Mouse (Mus musculus) forebrain, postnatal 0 days (tissue): ENCODE measurements around the gene Sirt4. TPM values are rescaled to one million over a fixed set of nuclear protein-coding genes. Genes with fewer than 3 reads are reported as not detected.
"Not testable (repeated sequence)": the region's sequence is repeated elsewhere in the genome, so short reads cannot be mapped to it uniquely, and the experiment has no call there.

ENCODE experiments used
- ATAC-seq: fragments of 200-750 bp; cut with Nextera tagmentation; 2 replicates; pipeline ENCODE4 v1.8.0; 2017; ENCODE audit warnings: mild to moderate bottlenecking, moderate library complexity
- DNase-seq: peaks from one replicate; pipeline ENCODE4 v3.0.0-alpha.2; 2015
- H3K27ac ChIP-seq: fragments of 300-500 bp; sonication (generic); 2 replicates; pipeline ENCODE4 v1.5.1; 2014; ENCODE audit warnings: low read depth, mild to moderate bottlenecking, antibody characterized with exemption, low read length, moderate library complexity, mixed read lengths
- H3K27me3 ChIP-seq: fragments of 300-500 bp; sonication (generic); 2 replicates; pipeline ENCODE4 v1.6.1; 2014; ENCODE audit warnings: mild to moderate bottlenecking, low read length, mixed read lengths; ENCODE audit not compliant: insufficient read depth
- H3K36me3 ChIP-seq: fragments of 300-500 bp; sonication (generic); 2 replicates; pipeline ENCODE4 v1.6.1; 2014; ENCODE audit warnings: mild to moderate bottlenecking, moderate library complexity; ENCODE audit not compliant: insufficient read depth
- H3K4me1 ChIP-seq: fragments of 300-500 bp; sonication (generic); 2 replicates; pipeline ENCODE4 v1.6.1; 2014; ENCODE audit warnings: antibody characterized with exemption; ENCODE audit not compliant: insufficient read depth
- H3K4me2 ChIP-seq: fragments of 300-500 bp; sonication (generic); 2 replicates; pipeline ENCODE4 v1.6.1; 2014; ENCODE audit warnings: low read depth, mild to moderate bottlenecking, moderate library complexity
- H3K4me3 ChIP-seq: fragments of 300-500 bp; sonication (generic); 2 replicates; pipeline ENCODE4 v1.5.1; 2014; ENCODE audit warnings: low read depth, low read length, mixed read lengths
- H3K9ac ChIP-seq: fragments of 300-500 bp; sonication (generic); 2 replicates; pipeline ENCODE4 v1.6.1; 2014; ENCODE audit warnings: mild to moderate bottlenecking
- H3K9me3 ChIP-seq: fragments of 300-500 bp; sonication (generic); 2 replicates; pipeline ENCODE4 v1.6.1; 2016; ENCODE audit warnings: low read length
- CTCF ChIP-seq: sonication (generic); IDR thresholded peaks from 2 replicates; pipeline ENCODE4 v1.5.1; 2016; ENCODE audit warnings: antibody characterized with exemption, control low read depth, low read depth
- WGBS: fragments of 180-500 bp; shearing (Covaris S2); extraction: QIAGEN DNeasy Blood & Tissue Kit; methylation state at CpG from one replicate; pipeline ENCODE4 v1.1.7; 2014; 5-methylcytosine and 5-hydroxymethylcytosine counted together
- polyA plus RNA-seq: library from polyadenylated mRNA; unstranded; fragments of >200 nt; fragmentation: Nextera tagmentation; extraction: Ambion mirVana; gene quantifications from 2 replicates; pipeline ENCODE4 v1.2.1, GENCODE M21; 2015
- total RNA-seq: library from RNA; depleted of rRNA; stranded (reverse); fragments of >200 nt; gene quantifications from 2 replicates; pipeline ENCODE4 v1.2.3, GENCODE M21; 2014

Sirt4 gene
- total and polyA plus RNA-seq, 2 experiments from 2014 or later: 18.3 to 36.3 TPM

GRCm38 (mm10) chr5:115509321-115509761 is 24.8 kb upstream of the Sirt4 start:
- Histone ChIP-seq H3K4me1 (peaks cover 28% of the 10 kb centered on the region), H3K4me3 (no peak overlapping the region), H3K27ac (no peak overlapping the region; the same call in 1 of the 2 replicates), H3K27me3 (no peaks in the 10 kb centered on the region), H3K36me3 (no peaks in the 10 kb centered on the region), H3K9me3 (peaks cover 2% of the 10 kb centered on the region; the same call in 1 of the 2 replicates), H3K9ac (0 out of 2 replicates have a peak overlapping the region, but pooled peaks have one; percentile 39), H3K4me2 (peak overlapping the region; percentile 81; the same call in 1 of the 2 replicates)
- TF ChIP-seq CTCF: no peak
- DNase-seq: peak; percentile 48
- 23% methylated on average over 15 of the region's 15 CpGs for WGBS
- ATAC-seq: peak; percentile 16; the same call in 1 of the 2 replicates

- Histone ChIP-seq H3K9ac (0 out of 2 replicates have a peak overlapping the region, but pooled peaks have one; percentile 39), H3K4me3 (peak overlapping the region; percentile 92), H3K27ac (no peak overlapping the region), H3K4me1 (peaks cover 28% of the 10 kb centered on the region), H3K4me2 (peak overlapping the region; percentile 81), H3K36me3 (no peaks in the 10 kb centered on the region), H3K27me3 (no peaks in the 10 kb centered on the region), H3K9me3 (peaks cover 3% of the 10 kb centered on the region; the same call in 1 of the 2 replicates)
- DNase-seq (no peak), ATAC-seq (no peak)
- 34% methylated on average over 10 of the region's 10 CpGs for WGBS
- TF ChIP-seq CTCF: no peak
Observed at GRCm38 (mm10) chr5:115508859-115509147, 24.3 kb upstream of the Sirt4 start.

- Histone ChIP-seq H3K27ac (no peak overlapping the region), H3K9me3 (peaks cover 3% of the 10 kb centered on the region; the same call in 1 of the 2 replicates), H3K4me2 (peak overlapping the region; percentile 81), H3K36me3 (no peaks in the 10 kb centered on the region), H3K4me3 (peak overlapping the region; percentile 92), H3K9ac (peak overlapping the region; percentile 39), H3K27me3 (no peaks in the 10 kb centered on the region), H3K4me1 (peaks cover 28% of the 10 kb centered on the region)
- TF ChIP-seq CTCF: no peak
- ATAC-seq (no peak), DNase-seq (no peak)
- 34% methylated on average over 18 of the region's 18 CpGs for WGBS
Observed at GRCm38 (mm10) chr5:115507981-115508858, 23.7 kb upstream of the Sirt4 start.

GRCm38 (mm10) chr5:115507267-115507980 is 22.9 kb upstream of the Sirt4 start:
- 18% methylated on average over 12 of the region's 12 CpGs for WGBS
- Histone ChIP-seq H3K27ac (no peak overlapping the region), H3K36me3 (no peaks in the 10 kb centered on the region), H3K27me3 (no peaks in the 10 kb centered on the region), H3K4me2 (peak overlapping the region; percentile 81), H3K4me1 (peaks cover 28% of the 10 kb centered on the region), H3K9me3 (peaks cover 3% of the 10 kb centered on the region; the same call in 1 of the 2 replicates), H3K9ac (peak overlapping the region; percentile 86), H3K4me3 (peak overlapping the region; percentile 92)
- no peak for ATAC-seq
- no peak for TF ChIP-seq CTCF
- no peak for DNase-seq

GRCm38 (mm10) chr5:115506454-115507201 is 22.1 kb upstream of the Sirt4 start, which contains the start of gene Pxn:
Gene Pxn, plus strand, starts transcription at chr5:115506676.
- peak; percentile 84 for ATAC-seq
- Histone ChIP-seq H3K4me3 (peak within 1 kb of the TSS; percentile 92), H3K4me1 (peaks cover 28% of the 10 kb centered on the region), H3K4me2 (peak within 1 kb of the TSS; percentile 81), H3K27me3 (no peaks in the 10 kb centered on the region), H3K36me3 (no peaks in the 10 kb centered on the region), H3K9me3 (peaks cover 3% of the 10 kb centered on the region; the same call in 1 of the 2 replicates), H3K9ac (peak within 1 kb of the TSS; percentile 86), H3K27ac (no peak within 1 kb of the TSS; the same call in 1 of the 2 replicates)
- under 1% methylated on average over 59 of the region's 74 CpGs for WGBS
- DNase-seq: peak; percentile 93
- TF ChIP-seq CTCF: peak; percentile 94

GRCm38 (mm10) chr5:115505617-115506016 is 21.1 kb upstream of the Sirt4 start:
- H3K4me1 ChIP-seq: peaks cover 28% of the 10 kb centered on the region
- not testable (repeated sequence) for H3K4me2 ChIP-seq, H3K27ac ChIP-seq, H3K27me3 ChIP-seq, H3K9me3 ChIP-seq, H3K9ac ChIP-seq, DNase-seq, H3K36me3 ChIP-seq, H3K4me3 ChIP-seq, ATAC-seq
- 84% methylated on average over 4 of the region's 4 CpGs for WGBS
